Mouse (Mus musculus) liver, postnatal 0 days (tissue): ENCODE measurements around the gene Drg1. TPM values are rescaled to one million over a fixed set of nuclear protein-coding genes. Genes with fewer than 3 reads are reported as not detected.
A peak's percentile ranks its signal among the peaks of the same experiment; 100 is the strongest.

ENCODE experiments used
- ATAC-seq: fragments of 200-750 bp; cut with Nextera tagmentation; 2 replicates; pipeline ENCODE4 v1.8.0; 2017; ENCODE audit warnings: mild to moderate bottlenecking, moderate library complexity
- DNase-seq: peaks from one replicate; pipeline ENCODE4 v3.0.0-alpha.2; 2016
- H3K27ac ChIP-seq: fragments of 300-500 bp; sonication (generic); 2 replicates; pipeline ENCODE4 v1.5.1; 2014; ENCODE audit warnings: antibody characterized with exemption, moderate library complexity, mild to moderate bottlenecking, low read depth
- H3K27me3 ChIP-seq: fragments of 300-500 bp; sonication (generic); 2 replicates; pipeline ENCODE4 v1.6.1; 2014; ENCODE audit warnings: low read length, control low read depth, mixed read lengths; ENCODE audit not compliant: insufficient read depth
- H3K36me3 ChIP-seq: fragments of 300-500 bp; sonication (generic); replicated peaks from 2 replicates; pipeline ENCODE4 v1.6.1; 2014; ENCODE audit warnings: mild to moderate bottlenecking, control low read depth, low read length, moderate library complexity, mixed read lengths; ENCODE audit not compliant: insufficient read depth
- H3K4me1 ChIP-seq: fragments of 300-500 bp; sonication (generic); 2 replicates; pipeline ENCODE4 v1.6.1; 2014; ENCODE audit warnings: antibody characterized with exemption, mild to moderate bottlenecking, control low read depth; ENCODE audit not compliant: insufficient read depth
- H3K4me2 ChIP-seq: fragments of 300-500 bp; sonication (generic); 2 replicates; pipeline ENCODE4 v1.6.1; 2014; ENCODE audit warnings: low read depth, mild to moderate bottlenecking, low read length, moderate library complexity, mixed read lengths
- H3K4me3 ChIP-seq: fragments of 300-500 bp; sonication (generic); 2 replicates; pipeline ENCODE4 v1.5.1; 2014; ENCODE audit warnings: low read depth, low read length
- H3K9ac ChIP-seq: fragments of 300-500 bp; sonication (generic); replicated peaks from 2 replicates; pipeline ENCODE4 v1.6.1; 2014; ENCODE audit warnings: mild to moderate bottlenecking, moderate library complexity
- H3K9me3 ChIP-seq: fragments of 300-500 bp; sonication (generic); 2 replicates; pipeline ENCODE4 v1.6.1; 2016; ENCODE audit warnings: mild to moderate bottlenecking, control low read depth, low read length, mixed read lengths
- CTCF ChIP-seq: sonication (generic); IDR thresholded peaks from 2 replicates; pipeline ENCODE4 v1.5.1; 2016; ENCODE audit warnings: antibody characterized with exemption, low read depth
- EP300 ChIP-seq: IDR thresholded peaks from 2 replicates; pipeline ENCODE4 v1.6.1; 2016; ENCODE audit warnings: antibody characterized with exemption, low read depth, mild to moderate bottlenecking
- WGBS: fragments of 180-500 bp; shearing (Covaris S2); extraction: QIAGEN DNeasy Blood & Tissue Kit; methylation state at CpG from one replicate; pipeline ENCODE4 v1.1.7; 2014; ENCODE audit not compliant: insufficient replicate concordance; 5-methylcytosine and 5-hydroxymethylcytosine counted together
- polyA plus RNA-seq: library from polyadenylated mRNA; unstranded; fragments of >200 nt; fragmentation: Nextera tagmentation; extraction: Ambion mirVana; gene quantifications from 2 replicates; pipeline ENCODE4 v1.2.1, GENCODE M21; 2015

Drg1 gene
- polyA plus RNA-seq: 83.1 and 84.7 TPM in 2 replicates

- peaks cover 9% of the 10 kb centered on the region for H3K4me1 ChIP-seq
- TF ChIP-seq EP300: no peak
- TF ChIP-seq CTCF: peak; percentile 3; the same call in 1 of the 2 replicates
- H3K27ac ChIP-seq: peak within 1 kb of the TSS; percentile 84
- no peaks in the 10 kb centered on the region for H3K9me3 ChIP-seq
- H3K4me2 ChIP-seq: peak within 1 kb of the TSS; percentile 86
- H3K27me3 ChIP-seq: no peaks in the 10 kb centered on the region
- H3K4me3 ChIP-seq: peak within 1 kb of the TSS; percentile 92
- DNase-seq (peak; percentile 94), ATAC-seq (peak; percentile 99)
- H3K36me3 ChIP-seq: peaks cover 26% of the 10 kb centered on the region
- under 1% methylated on average over 52 of the region's 72 CpGs for WGBS
- H3K9ac ChIP-seq: peak within 1 kb of the TSS; percentile 97
Observed at GRCm38 (mm10) chr11:3266079-3266685, at the start of gene Drg1. Drg1 (minus strand) TSS chr11:3266415.

GRCm38 (mm10) chr11:3314148-3314547, 47.9 kb upstream of the Drg1 start:
- ATAC-seq: peak; percentile 57
- peak; percentile 74 for DNase-seq
- Histone ChIP-seq H3K9me3 (no peaks in the 10 kb centered on the region), H3K36me3 (peaks cover 12% of the 10 kb centered on the region), H3K27me3 (no peaks in the 10 kb centered on the region), H3K4me1 (peaks cover 11% of the 10 kb centered on the region), H3K9ac (no peak overlapping the region), H3K4me3 (no peak overlapping the region), H3K4me2 (no peak overlapping the region), H3K27ac (no peak overlapping the region)
- WGBS: 32% methylated on average over 2 of the region's 2 CpGs
- TF ChIP-seq CTCF (peak; percentile 79), EP300 (no peak)

DNA sequence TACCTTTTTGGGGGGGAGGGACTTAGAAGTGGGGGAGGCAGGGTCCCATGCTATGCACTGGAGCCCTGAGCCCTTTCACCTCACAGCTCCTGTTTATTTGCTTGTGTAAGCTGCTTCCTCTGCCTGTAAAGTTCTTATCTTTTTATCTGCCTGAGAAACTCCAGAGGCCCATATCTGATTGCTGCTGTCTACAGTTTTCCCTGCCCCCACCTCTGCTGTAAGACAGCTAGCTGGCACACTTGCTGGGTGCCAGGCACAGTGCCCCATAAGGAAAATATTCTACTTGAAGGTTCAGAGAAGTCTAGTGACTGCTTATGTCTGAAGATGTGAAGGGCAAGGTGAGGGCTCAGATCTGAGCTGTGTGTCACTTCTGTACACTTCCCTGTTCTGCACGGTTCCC, 47.1 kb upstream of the Drg1 start:
- no peaks in the 10 kb centered on the region for H3K27me3 ChIP-seq
- DNase-seq: no peak
- no peak overlapping the region for H3K4me3 ChIP-seq
- WGBS: 37% methylated on average over 1 of the region's 1 CpGs
- H3K36me3 ChIP-seq: peaks cover 20% of the 10 kb centered on the region
- no peak overlapping the region for H3K9ac ChIP-seq
- no peak overlapping the region for H3K27ac ChIP-seq
- no peak overlapping the region for H3K4me2 ChIP-seq
- no peak for ATAC-seq
- TF ChIP-seq EP300 (no peak), CTCF (no peak)
- H3K9me3 ChIP-seq: no peaks in the 10 kb centered on the region
- H3K4me1 ChIP-seq: peaks cover 11% of the 10 kb centered on the region

DNA sequence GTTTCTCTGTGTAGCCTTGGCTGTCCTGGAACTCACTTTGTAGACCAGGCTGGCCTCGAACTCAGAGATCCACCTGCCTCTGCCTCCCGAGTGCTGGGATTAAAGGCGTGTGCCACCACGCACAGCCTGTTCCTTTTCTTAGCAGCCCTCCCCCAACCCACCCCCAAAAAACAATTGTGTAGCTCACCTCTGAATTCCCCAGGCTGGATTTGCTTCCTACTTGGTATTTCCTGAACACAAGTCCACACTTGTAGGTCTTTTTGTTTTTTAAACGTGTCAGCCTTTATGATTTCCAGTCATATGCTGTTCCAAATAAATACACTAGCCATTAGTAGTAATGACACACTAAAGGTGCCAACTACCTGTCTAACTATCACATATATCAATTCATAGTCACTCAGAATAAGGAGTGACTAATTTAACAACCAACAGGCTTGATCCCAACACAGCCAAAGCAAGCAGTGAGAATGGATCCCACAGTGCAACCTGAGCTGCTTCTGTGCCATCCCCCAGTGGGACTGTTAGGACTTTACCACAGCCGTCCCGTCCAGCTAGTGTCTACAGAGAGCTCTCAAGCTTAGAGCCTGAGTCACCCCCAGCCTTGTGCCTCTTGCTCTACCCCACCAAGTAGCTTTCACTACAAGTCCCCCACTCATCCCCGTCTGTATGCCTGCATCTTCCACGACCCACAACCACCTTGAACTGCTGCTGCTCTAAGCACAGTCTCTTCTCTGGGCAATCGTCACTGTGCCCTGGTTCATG, 45.6 kb upstream of the Drg1 start:
- WGBS: 63% methylated on average over 9 of the region's 10 CpGs
- no peak overlapping the region for H3K9ac ChIP-seq
- ATAC-seq (no peak), DNase-seq (no peak)
- H3K4me1 ChIP-seq: peaks cover 11% of the 10 kb centered on the region
- H3K27ac ChIP-seq: no peak overlapping the region
- H3K36me3 ChIP-seq: peaks cover 36% of the 10 kb centered on the region
- H3K4me2 ChIP-seq: no peak overlapping the region
- no peaks in the 10 kb centered on the region for H3K9me3 ChIP-seq
- H3K27me3 ChIP-seq: no peaks in the 10 kb centered on the region
- H3K4me3 ChIP-seq: no peak overlapping the region
- TF ChIP-seq CTCF (no peak), EP300 (no peak)

GRCm38 (mm10) chr11:3310789-3311585, 44.8 kb upstream of the Drg1 start:
- no peaks in the 10 kb centered on the region for H3K27me3 ChIP-seq
- no peak for DNase-seq
- no peak overlapping the region for H3K4me2 ChIP-seq
- peak overlapping the region; percentile 34; the same call in 1 of the 2 replicates for H3K27ac ChIP-seq
- no peak for TF ChIP-seq EP300
- no peak for TF ChIP-seq CTCF
- no peak overlapping the region for H3K9ac ChIP-seq
- no peak for ATAC-seq
- peaks cover 11% of the 10 kb centered on the region for H3K4me1 ChIP-seq
- 50% methylated on average over 9 of the region's 10 CpGs for WGBS
- peaks cover 42% of the 10 kb centered on the region for H3K36me3 ChIP-seq
- no peak overlapping the region for H3K4me3 ChIP-seq
- no peaks in the 10 kb centered on the region for H3K9me3 ChIP-seq

- TF ChIP-seq CTCF: no peak
- no peak for TF ChIP-seq EP300
- Histone ChIP-seq H3K9ac (no peak overlapping the region), H3K36me3 (peaks cover 51% of the 10 kb centered on the region), H3K4me3 (no peak overlapping the region), H3K4me1 (peaks cover 11% of the 10 kb centered on the region), H3K27ac (no peak overlapping the region), H3K27me3 (no peaks in the 10 kb centered on the region), H3K4me2 (no peak overlapping the region), H3K9me3 (no peaks in the 10 kb centered on the region)
- 80% methylated on average over 4 of the region's 4 CpGs for WGBS
- ATAC-seq (no peak), DNase-seq (no peak)
Observed at GRCm38 (mm10) chr11:3309884-3310283, 43.7 kb upstream of the Drg1 start.
